In the genomic region with DNA sequence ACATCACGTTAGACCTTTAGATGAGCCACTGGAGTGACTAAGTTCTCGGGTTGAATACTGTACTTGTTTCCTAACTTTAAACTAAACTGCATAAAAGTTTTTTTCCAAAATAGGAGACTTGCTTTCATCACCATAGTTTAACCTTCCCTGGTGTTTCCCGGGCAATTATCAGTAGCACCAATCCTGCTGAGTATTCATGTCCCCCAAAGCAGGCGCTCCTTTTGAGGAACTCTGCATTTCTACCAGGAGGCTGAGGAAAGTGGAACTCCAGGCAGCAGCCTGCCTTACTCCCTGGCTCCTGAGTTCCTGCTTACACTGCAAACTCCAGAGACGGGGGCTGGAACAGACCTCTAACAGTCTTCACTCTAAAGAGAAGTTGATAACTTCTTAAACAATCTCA, we compare ENCODE assay signal across 16 mouse cellular contexts.
"Had no signal": no experiment of that assay in that cellular context is flagged by ENCODE, and none has a peak within 500 bp of the region (broad histone marks: within the 10 kb centered on the region; RNA-seq: fewer than 3 reads in every experiment).

No protein-coding gene starts in this region.

- H3K27me3 ChIP-seq: kidney, embryonic 15.5 days; liver, embryonic 13.5 days; megakaryocyte, embryonic 14.5 days; midbrain, embryonic 15.5 days; neural tube, embryonic 12.5 days; stomach, embryonic 15.5 days had no signal

- H3K36me3 ChIP-seq: kidney, embryonic 15.5 days; liver, embryonic 13.5 days; midbrain, embryonic 15.5 days; neural tube, embryonic 12.5 days; stomach, embryonic 15.5 days had no signal

- H3K27ac ChIP-seq: kidney, embryonic 15.5 days; left cerebral cortex, adult 2 months; liver, embryonic 13.5 days; midbrain, embryonic 15.5 days; neural tube, embryonic 12.5 days; stomach, embryonic 15.5 days had no signal

- H3K4me2 ChIP-seq: kidney, embryonic 15.5 days; liver, embryonic 13.5 days; midbrain, embryonic 11.5 days; midbrain, embryonic 15.5 days; neural tube, embryonic 12.5 days; stomach, embryonic 15.5 days had no signal

- H3K4me1 ChIP-seq: stomach, embryonic 15.5 days had no signal

- H3K4me3 ChIP-seq: kidney, embryonic 15.5 days; left cerebral cortex, adult 2 months; liver, embryonic 13.5 days; megakaryocyte, embryonic 14.5 days; midbrain, embryonic 15.5 days; neural tube, embryonic 12.5 days; stomach, embryonic 15.5 days had no signal

- H3K9ac ChIP-seq: kidney, embryonic 15.5 days; liver, embryonic 13.5 days; liver, postnatal 0 days; midbrain, embryonic 15.5 days; neural tube, embryonic 12.5 days; stomach, embryonic 15.5 days had no signal

- DNase-seq: kidney, postnatal 14 days; liver; liver, embryonic 13.5 days; liver, postnatal 0 days; retina, postnatal 1 day; right cerebral cortex, postnatal 4 days; spleen, adult 18-20 months; thymus, adult 2 months; thymus, postnatal 25 days had no signal

- H3K9me3 ChIP-seq: kidney, embryonic 15.5 days; liver, embryonic 13.5 days; megakaryocyte, embryonic 14.5 days; midbrain, embryonic 15.5 days; neural tube, embryonic 12.5 days; stomach, embryonic 15.5 days had no signal

- ATAC-seq: liver, postnatal 0 days; midbrain, embryonic 15.5 days had no signal
